Mouse (Mus musculus) kidney, embryonic 15.5 days (tissue): Measurements from ENCODE around the gene Fignl2. TPM values are rescaled to one million over a fixed set of nuclear protein-coding genes. Genes with fewer than 3 reads are reported as not detected.
A peak's percentile ranks its signal among the peaks of the same experiment; 100 is the strongest.

Experiments
- ATAC-seq: fragments of 200-750 bp; cut with Nextera tagmentation; replicated peaks from 2 replicates; pipeline ENCODE4 v1.8.0; 2017; ENCODE audit warnings: moderate TSS enrichment; ENCODE audit not compliant: low FRiP score
- H3K27ac ChIP-seq: fragments of 300-500 bp; sonication (generic); 2 replicates; pipeline ENCODE4 v1.5.1; 2015; ENCODE audit warnings: mild to moderate bottlenecking, inconsistent platforms
- H3K27me3 ChIP-seq: fragments of 300-500 bp; sonication (generic); 2 replicates; pipeline ENCODE4 v1.6.1; 2015; ENCODE audit warnings: inconsistent platforms
- H3K36me3 ChIP-seq: fragments of 300-500 bp; sonication (generic); 2 replicates; pipeline ENCODE4 v1.6.1; 2015; ENCODE audit warnings: inconsistent platforms
- H3K4me1 ChIP-seq: fragments of 300-500 bp; sonication (generic); 2 replicates; pipeline ENCODE4 v1.6.1; 2015; ENCODE audit warnings: inconsistent platforms
- H3K4me2 ChIP-seq: fragments of 300-500 bp; sonication (generic); 2 replicates; pipeline ENCODE4 v1.6.1; 2015; ENCODE audit warnings: moderate library complexity, mild to moderate bottlenecking, inconsistent platforms
- H3K4me3 ChIP-seq: fragments of 300-500 bp; sonication (generic); replicated peaks from 2 replicates; pipeline ENCODE4 v1.5.1; 2015; ENCODE audit warnings: mild to moderate bottlenecking, inconsistent platforms
- H3K9ac ChIP-seq: fragments of 300-500 bp; sonication (generic); 2 replicates; pipeline ENCODE4 v1.6.1; 2015; ENCODE audit warnings: mild to moderate bottlenecking, inconsistent platforms
- H3K9me3 ChIP-seq: fragments of 300-500 bp; sonication (generic); replicated peaks from 2 replicates; pipeline ENCODE4 v1.6.1; 2016; ENCODE audit warnings: inconsistent platforms
- whole genome bisulfite sequencing: fragments of 180-500 bp; shearing (Covaris S2); methylation state at CpG from one replicate; pipeline ENCODE4 v1.1.7; 2015; ENCODE audit warnings: mixed read lengths; 5-methylcytosine and 5-hydroxymethylcytosine counted together
- polyA plus RNA-seq: library from polyadenylated mRNA; unstranded; fragments of >200 nt; fragmentation: Nextera tagmentation; extraction: Ambion mirVana; gene quantifications from 2 replicates; pipeline ENCODE4 v1.2.1, GENCODE M21; 2015

Gene Fignl2
- polyA plus RNA-seq, 1 experiment from 2014 or later = 0.44 TPM

DNA sequence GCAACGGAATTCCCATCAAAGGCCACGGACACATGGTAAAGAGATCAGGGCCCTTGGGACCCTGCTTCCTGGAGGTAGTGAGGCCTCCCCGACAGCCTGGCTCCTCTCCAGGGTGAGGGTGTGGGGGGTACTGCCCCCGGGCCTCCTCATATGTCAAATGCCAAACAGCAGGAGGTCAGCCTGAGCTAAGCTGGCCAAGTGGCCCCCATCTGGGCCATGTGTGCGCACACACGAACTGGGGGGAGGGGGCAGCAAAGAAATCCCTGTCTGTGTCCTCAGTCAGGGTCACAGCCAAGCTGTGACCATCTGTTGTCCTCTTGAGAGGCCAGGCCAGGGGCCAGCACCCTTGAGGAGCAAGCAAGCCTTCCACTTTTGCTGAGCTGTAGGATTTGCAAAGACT lies 13.3 kb downstream of the Fignl2 start:
- no peak overlapping the region for H3K4me3 ChIP-seq
- no peaks in the 10 kb centered on the region for H3K9me3 ChIP-seq
- H3K36me3 ChIP-seq = no peaks in the 10 kb centered on the region
- H3K4me1 ChIP-seq = peaks cover 73% of the 10 kb centered on the region
- no peak overlapping the region for H3K4me2 ChIP-seq
- H3K27ac ChIP-seq = no peak overlapping the region
- WGBS = 25% methylated on average over 6 of the region's 6 CpGs
- no peak overlapping the region for H3K9ac ChIP-seq
- H3K27me3 ChIP-seq = no peaks in the 10 kb centered on the region
- ATAC-seq = no peak

DNA sequence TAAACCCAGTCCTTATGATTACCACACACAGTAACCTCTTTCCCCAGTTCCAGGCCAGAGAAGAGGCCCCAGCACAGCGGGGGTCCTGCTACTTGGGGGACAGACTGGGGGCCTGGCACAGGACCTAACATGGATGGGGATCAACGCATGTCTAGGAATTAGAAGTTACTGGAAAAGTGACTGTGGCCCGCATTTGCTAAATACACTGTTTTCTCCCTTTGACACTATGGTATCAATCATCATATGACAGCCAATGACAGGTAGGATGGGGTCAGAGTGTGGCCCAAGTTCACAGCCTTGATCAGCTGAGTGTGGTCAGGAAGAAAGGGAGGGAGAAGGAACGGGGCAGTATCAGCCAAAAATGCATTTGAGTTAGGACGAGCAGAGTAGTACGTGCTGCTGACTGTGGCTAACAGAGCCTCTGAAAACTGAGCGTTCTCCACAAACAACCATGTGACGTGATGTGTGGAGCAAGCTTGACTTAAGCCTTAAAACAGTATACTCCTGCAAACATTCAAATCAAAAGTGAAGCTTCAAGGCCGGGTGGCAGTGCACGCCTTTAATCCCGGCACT lies 18.0 kb downstream of the Fignl2 start:
- Histone ChIP-seq H3K27me3 (peaks cover 8% of the 10 kb centered on the region), H3K36me3 (no peaks in the 10 kb centered on the region; the same call in 1 of the 2 replicates), H3K27ac (no peak overlapping the region), H3K9me3 (no peaks in the 10 kb centered on the region), H3K4me2 (no peak overlapping the region), H3K4me1 (peaks cover 30% of the 10 kb centered on the region), H3K9ac (no peak overlapping the region), H3K4me3 (no peak overlapping the region)
- no peak for ATAC-seq
- WGBS = 63% methylated on average over 11 of the region's 11 CpGs

DNA sequence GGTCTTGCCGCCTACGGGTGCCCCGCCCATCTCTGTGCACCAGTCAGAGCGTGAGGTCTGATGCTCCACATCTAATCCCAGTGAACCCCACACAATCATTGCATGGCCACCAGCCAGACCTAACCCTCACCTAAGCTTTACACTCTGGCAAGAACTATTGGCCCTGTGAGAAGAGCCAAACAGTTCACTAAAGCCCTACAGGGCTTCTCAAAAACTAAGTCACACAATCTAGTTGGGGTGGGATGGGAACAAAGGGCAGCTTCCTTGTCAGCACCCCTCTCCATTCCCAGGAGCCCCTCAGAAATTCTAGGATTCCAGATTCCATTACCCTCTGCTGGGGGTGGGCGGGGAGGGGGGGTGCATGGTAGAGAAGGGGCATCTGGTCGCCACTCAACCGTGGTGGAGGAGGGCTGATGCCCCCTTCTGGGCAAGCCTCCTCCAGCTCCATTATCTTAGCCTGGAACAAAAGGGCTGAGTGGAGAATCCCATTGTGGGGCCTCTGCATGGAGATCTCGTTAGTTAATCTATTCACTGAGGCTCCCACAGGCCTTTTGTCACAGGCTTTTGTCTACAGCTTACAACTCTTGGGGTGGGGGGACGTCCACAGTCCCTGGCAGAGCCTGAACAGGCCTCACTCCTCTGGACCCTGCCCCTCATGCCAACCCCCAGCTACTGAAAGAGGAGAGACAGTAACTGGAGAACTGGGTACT lies 18.6 kb downstream of the Fignl2 start:
- H3K4me1 ChIP-seq = peaks cover 24% of the 10 kb centered on the region
- H3K36me3 ChIP-seq = no peaks in the 10 kb centered on the region; the same call in 1 of the 2 replicates
- H3K4me2 ChIP-seq = no peak overlapping the region
- H3K4me3 ChIP-seq = no peak overlapping the region
- H3K9ac ChIP-seq = no peak overlapping the region
- 53% methylated on average over 9 of the region's 9 CpGs for WGBS
- H3K9me3 ChIP-seq = no peaks in the 10 kb centered on the region
- peaks cover 14% of the 10 kb centered on the region for H3K27me3 ChIP-seq
- no peak for ATAC-seq
- H3K27ac ChIP-seq = no peak overlapping the region

DNA sequence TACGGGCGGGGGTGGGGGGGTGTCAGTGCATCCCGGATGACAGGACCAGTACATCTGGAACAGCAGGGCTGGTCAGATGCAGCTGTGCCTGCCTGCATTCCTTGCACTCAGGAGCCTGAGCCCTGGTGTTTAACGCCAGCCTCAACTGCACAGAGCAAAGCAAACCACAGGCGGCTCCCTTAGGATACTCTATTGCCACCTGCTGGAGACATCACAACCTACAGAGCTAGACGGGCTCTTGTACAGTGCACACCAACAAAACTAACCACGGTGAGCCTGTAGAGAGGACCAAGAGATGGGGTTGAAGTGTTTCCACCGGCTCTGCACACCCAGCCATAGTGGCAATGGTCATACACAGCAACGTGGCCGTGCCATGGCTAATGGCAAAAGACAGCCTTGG lies 22.1 kb downstream of the Fignl2 start:
- Histone ChIP-seq H3K4me3 (no peak overlapping the region), H3K4me2 (no peak overlapping the region), H3K27ac (no peak overlapping the region), H3K9ac (no peak overlapping the region), H3K4me1 (peaks cover 41% of the 10 kb centered on the region), H3K36me3 (peaks cover 15% of the 10 kb centered on the region), H3K27me3 (peaks cover 49% of the 10 kb centered on the region), H3K9me3 (no peaks in the 10 kb centered on the region)
- 41% methylated on average over 10 of the region's 10 CpGs for WGBS
- ATAC-seq = peak; percentile 72

DNA sequence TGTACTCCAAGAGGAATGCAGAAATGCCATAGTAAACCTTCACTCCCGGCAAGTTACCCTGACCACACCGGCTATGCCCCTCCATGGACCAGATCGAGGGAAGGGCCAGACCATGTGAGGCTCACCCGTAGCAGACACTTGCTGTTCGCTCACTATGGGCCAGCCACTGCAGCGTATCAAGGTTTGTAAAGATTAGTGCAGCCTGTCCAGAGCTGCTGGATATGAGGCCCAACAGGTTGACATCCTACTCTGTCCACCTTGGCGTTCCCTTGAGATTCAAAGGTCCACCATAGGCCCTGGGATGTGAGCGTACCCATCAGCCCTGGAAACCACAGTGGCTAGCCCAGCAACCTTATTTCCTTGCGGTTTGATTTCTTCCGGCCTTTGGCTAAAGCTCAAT lies 23.8 kb downstream of the Fignl2 start:
- no peak overlapping the region for H3K27ac ChIP-seq
- peaks cover 31% of the 10 kb centered on the region for H3K4me1 ChIP-seq
- H3K4me3 ChIP-seq = no peak overlapping the region
- peaks cover 21% of the 10 kb centered on the region for H3K36me3 ChIP-seq
- ATAC-seq = no peak
- no peak overlapping the region for H3K4me2 ChIP-seq
- no peaks in the 10 kb centered on the region for H3K9me3 ChIP-seq
- WGBS = 81% methylated on average over 10 of the region's 10 CpGs
- peaks cover 57% of the 10 kb centered on the region for H3K27me3 ChIP-seq
- H3K9ac ChIP-seq = no peak overlapping the region

DNA sequence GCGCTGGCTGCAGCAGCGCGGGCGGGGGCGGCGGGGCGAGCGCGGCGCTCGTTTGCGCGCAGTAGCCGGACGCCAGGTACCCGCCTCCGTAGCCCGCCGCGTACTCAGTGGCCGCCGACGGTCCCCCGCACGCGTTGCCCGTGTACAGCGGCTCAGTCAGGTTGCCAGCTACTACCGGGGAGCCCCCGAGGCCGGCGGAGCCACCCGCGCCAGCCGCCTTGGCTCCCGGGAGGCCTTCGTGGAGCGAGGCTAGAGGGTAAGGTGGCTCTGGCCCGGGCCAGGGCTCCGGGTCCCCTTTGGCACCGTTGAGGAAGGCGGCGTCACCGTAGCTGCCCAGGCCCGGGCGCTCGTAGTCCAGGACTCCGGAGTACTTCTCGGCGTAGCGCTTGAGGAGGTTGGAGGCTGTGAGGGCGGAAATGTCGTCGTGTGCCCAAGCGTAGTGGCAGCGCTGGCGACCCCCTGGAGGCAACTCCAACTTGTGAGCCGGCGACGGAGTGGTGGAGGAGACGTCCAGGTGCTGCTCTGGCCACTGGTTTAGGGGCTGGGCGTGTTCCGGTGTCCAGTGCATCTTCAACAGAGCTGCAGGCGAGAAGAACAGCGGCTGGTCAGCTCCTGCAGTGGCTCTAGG lies 24.4 kb downstream of the Fignl2 start:
- 19% methylated on average over 56 of the region's 65 CpGs for WGBS

DNA sequence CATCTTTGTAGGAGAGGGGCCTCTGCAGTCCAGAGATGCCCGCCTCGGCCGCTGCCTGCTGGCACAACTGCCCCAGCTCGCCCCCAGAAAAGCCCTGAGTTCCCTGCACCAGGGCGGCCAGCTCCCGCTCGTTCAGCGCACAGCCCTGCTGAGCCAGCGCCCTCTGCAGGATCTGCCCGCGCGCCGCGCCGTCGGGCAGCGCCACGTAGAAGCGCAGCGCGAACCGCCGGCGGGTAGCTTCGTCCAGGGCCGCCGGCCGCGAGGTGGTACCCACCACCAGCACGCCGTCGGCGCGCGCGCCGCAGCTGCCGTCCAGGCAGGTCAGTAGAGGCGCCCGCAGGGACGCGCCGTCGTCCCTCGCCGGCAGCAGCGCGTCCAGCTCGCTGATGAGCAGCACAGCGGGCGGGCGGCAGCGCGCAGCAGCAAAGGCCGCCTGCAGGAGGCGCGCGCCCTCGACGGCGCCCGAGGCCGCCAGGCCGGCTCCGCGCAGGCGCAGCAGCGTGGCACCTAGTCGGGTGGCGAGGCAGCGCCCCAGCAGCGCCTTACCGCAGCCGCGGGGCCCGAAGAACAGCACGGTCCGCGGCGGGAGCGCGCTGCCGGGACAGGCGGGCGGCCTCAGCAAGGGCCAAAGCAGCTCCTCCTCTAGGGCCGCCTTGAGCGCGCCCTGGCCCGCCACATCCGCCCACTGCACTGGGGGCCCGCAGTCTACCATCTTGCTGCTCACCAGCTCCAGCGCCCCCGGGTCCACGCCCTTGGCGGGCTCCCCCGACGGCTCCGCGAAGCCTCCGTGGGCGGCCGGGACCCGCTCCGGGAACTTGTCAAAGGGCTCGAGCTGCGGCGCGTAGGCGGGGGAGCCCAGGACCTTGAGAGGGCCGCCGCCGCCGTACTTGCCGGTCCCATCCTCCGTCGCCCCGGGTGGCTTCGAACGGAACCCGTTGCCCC lies 25.5 kb downstream of the Fignl2 start:
- no peaks in the 10 kb centered on the region for H3K9me3 ChIP-seq
- H3K27ac ChIP-seq = no peak overlapping the region
- peak overlapping the region; percentile 69 for H3K4me2 ChIP-seq
- 0 out of 2 replicates have a peak overlapping the region, but pooled peaks have one; percentile 33 for H3K9ac ChIP-seq
- H3K36me3 ChIP-seq = peaks cover 24% of the 10 kb centered on the region
- 26% methylated on average over 113 of the region's 120 CpGs for WGBS
- H3K4me3 ChIP-seq = peak overlapping the region; percentile 40
- peak; percentile 44 for ATAC-seq
- peaks cover 72% of the 10 kb centered on the region for H3K27me3 ChIP-seq
- H3K4me1 ChIP-seq = peaks cover 31% of the 10 kb centered on the region

More for the DNA sequence above, 24.4 kb downstream of the Fignl2 start:
- H3K4me3 ChIP-seq = peak overlapping the region; percentile 40
- H3K27me3 ChIP-seq = peaks cover 60% of the 10 kb centered on the region
- H3K9ac ChIP-seq = no peak overlapping the region
- peaks cover 24% of the 10 kb centered on the region for H3K36me3 ChIP-seq
- no peaks in the 10 kb centered on the region for H3K9me3 ChIP-seq
- H3K4me1 ChIP-seq = peaks cover 31% of the 10 kb centered on the region
- no peak overlapping the region for H3K27ac ChIP-seq
- no peak for ATAC-seq
- H3K4me2 ChIP-seq = peak overlapping the region; percentile 69

DNA sequence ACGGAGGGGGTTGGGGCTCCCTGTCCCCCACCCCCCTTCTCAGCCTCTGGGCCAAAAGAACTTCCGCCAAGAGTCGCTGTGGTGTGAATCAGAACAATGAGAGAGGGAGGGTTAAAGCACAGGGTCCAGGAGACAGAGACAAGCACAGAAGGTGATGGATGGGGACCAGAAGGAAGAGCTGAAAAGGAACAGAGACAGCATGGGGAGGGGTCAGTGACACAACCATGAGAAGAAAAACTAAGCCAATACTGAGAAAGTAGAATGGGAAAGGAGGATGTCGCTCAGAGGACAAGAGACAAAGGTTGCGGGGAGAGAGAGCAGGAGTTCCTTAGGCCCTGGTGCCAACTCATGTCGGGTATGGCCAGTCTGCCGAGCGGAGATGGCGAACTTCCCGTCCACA lies 26.5 kb downstream of the Fignl2 start:
- peaks cover 39% of the 10 kb centered on the region for H3K4me1 ChIP-seq
- no peak for ATAC-seq
- H3K4me3 ChIP-seq = no peak overlapping the region
- H3K9me3 ChIP-seq = no peaks in the 10 kb centered on the region
- H3K9ac ChIP-seq = no peak overlapping the region
- H3K36me3 ChIP-seq = peaks cover 24% of the 10 kb centered on the region
- H3K27ac ChIP-seq = no peak overlapping the region
- WGBS = 79% methylated on average over 10 of the region's 10 CpGs
- H3K4me2 ChIP-seq = no peak overlapping the region
- peaks cover 81% of the 10 kb centered on the region for H3K27me3 ChIP-seq

DNA sequence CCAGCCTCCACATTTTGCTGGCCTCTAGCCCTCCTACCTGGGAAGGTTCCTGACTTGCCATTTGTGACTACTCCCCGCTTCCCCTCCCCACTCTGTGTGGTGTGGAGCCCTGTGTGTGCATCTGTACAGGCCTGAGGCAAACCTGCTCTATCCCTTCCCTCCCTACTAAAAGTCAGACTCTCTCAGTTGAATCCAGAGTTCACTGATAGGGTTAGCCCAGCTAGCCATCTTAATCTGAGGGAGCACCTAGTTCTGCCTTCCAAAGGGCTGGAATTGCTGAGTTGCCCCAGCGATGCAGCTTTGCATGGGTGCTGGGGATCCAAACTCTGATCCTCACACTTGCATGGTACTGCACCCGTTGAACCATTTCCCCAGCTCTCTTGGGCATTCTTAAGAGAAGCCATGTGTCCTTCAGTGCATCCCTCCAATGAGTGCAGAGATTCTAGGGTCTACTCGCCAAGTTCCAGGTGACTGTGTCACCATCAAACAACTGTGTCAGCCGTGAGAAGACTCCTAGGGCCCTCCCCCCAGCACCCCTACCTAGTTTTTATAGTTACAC lies 29.9 kb downstream of the Fignl2 start:
- Histone ChIP-seq H3K27ac (no peak overlapping the region), H3K9me3 (no peaks in the 10 kb centered on the region), H3K9ac (no peak overlapping the region), H3K4me1 (peaks cover 40% of the 10 kb centered on the region), H3K4me2 (no peak overlapping the region), H3K27me3 (peaks cover 89% of the 10 kb centered on the region), H3K36me3 (peaks cover 24% of the 10 kb centered on the region), H3K4me3 (no peak overlapping the region)
- 63% methylated on average over 5 of the region's 5 CpGs for WGBS
- ATAC-seq = no peak

DNA sequence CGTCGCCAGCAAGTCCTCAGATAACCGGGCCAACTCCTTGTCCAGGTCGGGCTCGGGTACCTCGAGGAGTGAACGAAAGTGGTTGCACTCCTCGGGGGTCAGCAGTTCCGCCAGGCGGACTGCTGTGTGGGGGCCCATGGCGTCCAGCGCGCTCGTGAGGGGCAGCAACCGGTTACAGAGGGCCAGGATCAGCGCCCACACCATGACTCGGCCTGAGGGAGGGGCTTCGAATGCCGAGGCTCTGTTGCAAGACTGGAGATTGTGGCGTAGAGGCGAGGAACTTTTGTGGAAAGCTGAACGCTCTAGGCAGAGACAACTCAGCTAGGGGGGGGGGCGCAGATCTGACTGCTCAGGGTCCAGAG lies 31.2 kb downstream of the Fignl2 start, which contains the start of gene Gm47841:
Gene Gm47841, minus strand, starts transcription at position 204 of the 362 bp plus-strand sequence.
- 0 out of 2 replicates have a peak, but pooled peaks have one; percentile 13 for ATAC-seq
- H3K4me3 ChIP-seq = peak within 1 kb of the TSS; percentile 53
- peak within 1 kb of the TSS; percentile 98 for H3K4me2 ChIP-seq
- peaks cover 28% of the 10 kb centered on the region for H3K4me1 ChIP-seq
- WGBS = 5% methylated on average over 23 of the region's 23 CpGs
- no peak within 1 kb of the TSS for H3K27ac ChIP-seq
- H3K9ac ChIP-seq = peak within 1 kb of the TSS; percentile 46
- peaks cover 86% of the 10 kb centered on the region for H3K27me3 ChIP-seq
- no peaks in the 10 kb centered on the region for H3K9me3 ChIP-seq
- peaks cover 13% of the 10 kb centered on the region for H3K36me3 ChIP-seq

DNA sequence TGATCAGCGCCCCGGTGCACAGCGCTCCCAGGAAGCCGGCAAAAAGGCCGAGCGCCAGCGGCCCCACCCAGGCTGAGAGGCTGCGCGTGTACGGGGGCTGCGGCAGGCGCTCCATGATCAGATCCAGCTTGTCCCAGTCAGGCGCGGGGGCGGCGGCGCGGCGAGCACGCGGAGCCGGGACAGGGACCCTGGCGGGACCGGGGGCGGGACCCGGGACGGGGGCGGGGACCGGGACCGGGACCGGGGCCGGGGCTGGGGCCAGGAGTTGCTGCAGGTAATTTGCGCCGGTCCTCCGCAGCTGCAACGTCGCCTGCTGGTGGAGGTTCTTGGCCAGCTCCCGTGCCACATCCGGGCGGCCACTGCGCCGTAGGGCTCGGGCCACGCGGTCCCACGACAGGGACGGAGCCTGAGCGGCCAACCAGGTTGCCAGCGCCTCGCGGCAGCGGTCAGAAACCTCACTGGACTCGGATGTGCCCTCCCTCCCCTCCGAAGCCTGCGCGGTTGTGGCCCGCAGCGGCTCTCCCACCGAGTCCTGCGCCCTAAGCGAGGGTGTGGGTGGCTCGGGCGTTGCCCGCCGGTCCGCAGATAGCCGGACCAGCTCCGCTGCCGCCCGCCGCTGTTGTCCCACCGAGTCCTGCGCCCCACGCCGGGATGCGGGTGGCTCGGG lies 31.7 kb downstream of the Fignl2 start:
- under 1% methylated on average over 65 of the region's 77 CpGs for WGBS
- peak; percentile 56 for ATAC-seq
- peaks cover 86% of the 10 kb centered on the region for H3K27me3 ChIP-seq
- peaks cover 9% of the 10 kb centered on the region; the same call in 1 of the 2 replicates for H3K36me3 ChIP-seq
- peaks cover 22% of the 10 kb centered on the region for H3K4me1 ChIP-seq
- H3K4me3 ChIP-seq = peak overlapping the region; percentile 53
- no peak overlapping the region for H3K27ac ChIP-seq
- H3K4me2 ChIP-seq = peak overlapping the region; percentile 98
- no peaks in the 10 kb centered on the region for H3K9me3 ChIP-seq
- H3K9ac ChIP-seq = peak overlapping the region; percentile 46
